Mouse (Mus musculus) kidney, embryonic 16.5 days (tissue): Measurements from ENCODE around the gene Qprt. TPM values are rescaled to one million over a fixed set of nuclear protein-coding genes. Genes with fewer than 3 reads are reported as not detected.

ENCODE experiments used
- ATAC-seq: fragments of 200-750 bp; cut with Nextera tagmentation; 2 replicates; pipeline ENCODE4 v1.8.0; 2017; ENCODE audit warnings: moderate TSS enrichment; ENCODE audit not compliant: low FRiP score, low TSS enrichment
- H3K27ac ChIP-seq: fragments of 300-500 bp; sonication (generic); 2 replicates; pipeline ENCODE4 v1.5.1; 2014; ENCODE audit warnings: low read length
- H3K27me3 ChIP-seq: fragments of 300-500 bp; sonication (generic); 2 replicates; pipeline ENCODE4 v1.6.1; 2014; ENCODE audit warnings: low read length, control low read depth, mixed read lengths; ENCODE audit not compliant: insufficient read depth
- H3K36me3 ChIP-seq: fragments of 300-500 bp; sonication (generic); 2 replicates; pipeline ENCODE4 v1.6.1; 2014; ENCODE audit warnings: low read length, control low read depth, mixed read lengths; ENCODE audit not compliant: insufficient read depth
- H3K4me1 ChIP-seq: fragments of 300-500 bp; sonication (generic); 2 replicates; pipeline ENCODE4 v1.6.1; 2014; ENCODE audit warnings: low read length, control low read depth, mixed read lengths; ENCODE audit not compliant: insufficient read depth
- H3K4me2 ChIP-seq: fragments of 300-500 bp; sonication (generic); replicated peaks from 2 replicates; pipeline ENCODE4 v1.6.1; 2014; ENCODE audit warnings: low read depth, low read length
- H3K4me3 ChIP-seq: fragments of 300-500 bp; sonication (generic); 2 replicates; pipeline ENCODE4 v1.5.1; 2014; ENCODE audit warnings: mild to moderate bottlenecking, low read length
- H3K9ac ChIP-seq: fragments of 300-500 bp; sonication (generic); replicated peaks from 2 replicates; pipeline ENCODE4 v1.6.1; 2014; ENCODE audit warnings: low read length
- H3K9me3 ChIP-seq: fragments of 300-500 bp; sonication (generic); 2 replicates; pipeline ENCODE4 v1.6.1; 2016; ENCODE audit warnings: low read length, control low read depth
- WGBS: fragments of 180-500 bp; shearing (Covaris S2); extraction: QIAGEN DNeasy Blood & Tissue Kit; methylation state at CpG from one replicate; pipeline ENCODE4 v1.1.7; 2014; 5-methylcytosine and 5-hydroxymethylcytosine counted together
- polyA plus RNA-seq: library from polyadenylated mRNA; unstranded; fragments of >200 nt; fragmentation: Nextera tagmentation; extraction: Ambion mirVana; gene quantifications from 2 replicates; pipeline ENCODE4 v1.2.1, GENCODE M21; 2015

Gene Qprt
- polyA plus RNA-seq, 1 experiment from 2014 or later: 26.2 TPM

GRCm38 (mm10) chr7:127145387-127146266, 23.6 kb upstream of the Qprt start:
- no peak overlapping the region for H3K4me3 ChIP-seq
- no peak overlapping the region for H3K27ac ChIP-seq
- no peaks in the 10 kb centered on the region for H3K36me3 ChIP-seq
- H3K9me3 ChIP-seq: no peaks in the 10 kb centered on the region
- H3K4me2 ChIP-seq: no peak overlapping the region
- H3K4me1 ChIP-seq: no peaks in the 10 kb centered on the region
- no peaks in the 10 kb centered on the region for H3K27me3 ChIP-seq
- ATAC-seq: no peak
- 56% methylated on average over 9 of the region's 9 CpGs for WGBS
- no peak overlapping the region for H3K9ac ChIP-seq

GRCm38 (mm10) chr7:127144412-127144811, 22.4 kb upstream of the Qprt start:
- no peak for ATAC-seq
- WGBS: 83% methylated on average over 7 of the region's 7 CpGs
- Histone ChIP-seq H3K9me3 (no peaks in the 10 kb centered on the region), H3K4me3 (no peak overlapping the region), H3K36me3 (no peaks in the 10 kb centered on the region), H3K4me2 (no peak overlapping the region), H3K27ac (no peak overlapping the region), H3K4me1 (no peaks in the 10 kb centered on the region), H3K9ac (no peak overlapping the region), H3K27me3 (no peaks in the 10 kb centered on the region)

- no peaks in the 10 kb centered on the region for H3K9me3 ChIP-seq
- no peaks in the 10 kb centered on the region for H3K4me1 ChIP-seq
- whole genome bisulfite sequencing: 87% methylated on average over 4 of the region's 4 CpGs
- ATAC-seq: no peak
- H3K4me3 ChIP-seq: no peak overlapping the region
- no peaks in the 10 kb centered on the region for H3K27me3 ChIP-seq
- H3K27ac ChIP-seq: no peak overlapping the region
- no peak overlapping the region for H3K9ac ChIP-seq
- H3K4me2 ChIP-seq: no peak overlapping the region
- H3K36me3 ChIP-seq: no peaks in the 10 kb centered on the region
These were observed 20.6 kb upstream of the Qprt start for GRCm38 (mm10) chr7:127142666-127143065.

GRCm38 (mm10) chr7:127142214-127142613, 20.2 kb upstream of the Qprt start:
- no peak overlapping the region for H3K9ac ChIP-seq
- no peak for ATAC-seq
- no peak overlapping the region for H3K27ac ChIP-seq
- no peaks in the 10 kb centered on the region for H3K4me1 ChIP-seq
- no peak overlapping the region for H3K4me2 ChIP-seq
- no peaks in the 10 kb centered on the region for H3K36me3 ChIP-seq
- no peaks in the 10 kb centered on the region for H3K9me3 ChIP-seq
- H3K4me3 ChIP-seq: no peak overlapping the region
- no peaks in the 10 kb centered on the region for H3K27me3 ChIP-seq
- WGBS: 43% methylated on average over 2 of the region's 2 CpGs

GRCm38 (mm10) chr7:127140623-127141404, 18.8 kb upstream of the Qprt start:
- 65% methylated on average over 7 of the region's 7 CpGs for WGBS
- Histone ChIP-seq H3K27ac (no peak overlapping the region), H3K4me3 (no peak overlapping the region), H3K4me2 (no peak overlapping the region), H3K4me1 (no peaks in the 10 kb centered on the region), H3K36me3 (no peaks in the 10 kb centered on the region), H3K9me3 (no peaks in the 10 kb centered on the region), H3K27me3 (no peaks in the 10 kb centered on the region), H3K9ac (no peak overlapping the region)
- ATAC-seq: no peak

GRCm38 (mm10) chr7:127139562-127139961, 17.5 kb upstream of the Qprt start:
- Histone ChIP-seq H3K27me3 (no peaks in the 10 kb centered on the region), H3K27ac (no peak overlapping the region), H3K4me3 (no peak overlapping the region), H3K4me2 (no peak overlapping the region), H3K36me3 (no peaks in the 10 kb centered on the region), H3K9me3 (no peaks in the 10 kb centered on the region), H3K4me1 (no peaks in the 10 kb centered on the region), H3K9ac (no peak overlapping the region)
- 60% methylated on average over 5 of the region's 5 CpGs for WGBS
- ATAC-seq: no peak

GRCm38 (mm10) chr7:127139100-127139499, 17.1 kb upstream of the Qprt start:
- no peaks in the 10 kb centered on the region for H3K9me3 ChIP-seq
- no peak overlapping the region for H3K4me2 ChIP-seq
- WGBS: 92% methylated on average over 7 of the region's 7 CpGs
- no peaks in the 10 kb centered on the region for H3K27me3 ChIP-seq
- no peaks in the 10 kb centered on the region for H3K36me3 ChIP-seq
- ATAC-seq: no peak
- H3K4me3 ChIP-seq: no peak overlapping the region
- no peaks in the 10 kb centered on the region for H3K4me1 ChIP-seq
- no peak overlapping the region for H3K27ac ChIP-seq
- no peak overlapping the region for H3K9ac ChIP-seq

GRCm38 (mm10) chr7:127137262-127138017, 15.4 kb upstream of the Qprt start, which contains the start of gene Spn:
Gene Spn, minus strand, starts transcription at chr7:127137823.
- no peak; the same call in 1 of the 2 replicates for ATAC-seq
- no peak within 1 kb of the TSS for H3K9ac ChIP-seq
- no peaks in the 10 kb centered on the region for H3K27me3 ChIP-seq
- H3K4me3 ChIP-seq: no peak within 1 kb of the TSS
- 64% methylated on average over 9 of the region's 9 CpGs for WGBS
- no peak within 1 kb of the TSS for H3K4me2 ChIP-seq
- H3K36me3 ChIP-seq: no peaks in the 10 kb centered on the region
- H3K9me3 ChIP-seq: no peaks in the 10 kb centered on the region
- no peaks in the 10 kb centered on the region for H3K4me1 ChIP-seq
- no peak within 1 kb of the TSS for H3K27ac ChIP-seq

GRCm38 (mm10) chr7:127136181-127137071, 14.4 kb upstream of the Qprt start:
- 88% methylated on average over 22 of the region's 22 CpGs for WGBS
- Histone ChIP-seq H3K36me3 (no peaks in the 10 kb centered on the region), H3K27ac (no peak overlapping the region), H3K4me1 (no peaks in the 10 kb centered on the region), H3K4me3 (no peak overlapping the region), H3K9ac (no peak overlapping the region), H3K9me3 (no peaks in the 10 kb centered on the region), H3K27me3 (no peaks in the 10 kb centered on the region), H3K4me2 (no peak overlapping the region)
- no peak for ATAC-seq
